Mouse (Mus musculus) spleen, adult 2 months (tissue): Measurements from ENCODE around the gene Hspa4. TPM values are rescaled to one million over a fixed set of nuclear protein-coding genes. Genes with fewer than 3 reads are reported as not detected.

Source experiments
- DNase-seq, 2 experiments: peaks; one replicate each; pipeline versions ENCODE4 v3.0.0 to v3.0.0-alpha.2; 2012 to 2021; ENCODE audit warnings: low spot score in 2 of 2, low read depth in 1 of 2
- H3K27ac ChIP-seq: fragments of 200-500 bp; 2 replicates; pipeline ENCODE4 v1.5.1; 2012; ENCODE audit warnings: low read length, inconsistent platforms; ENCODE audit not compliant: insufficient read depth
- H3K27me3 ChIP-seq: fragments of 200-500 bp; 2 replicates; pipeline ENCODE4 v1.6.1; 2012; ENCODE audit warnings: mild to moderate bottlenecking, moderate library complexity, low read length, inconsistent platforms; ENCODE audit not compliant: control insufficient read depth, insufficient read depth
- H3K36me3 ChIP-seq: fragments of 200-500 bp; 2 replicates; pipeline ENCODE4 v1.6.1; 2012; ENCODE audit warnings: mild to moderate bottlenecking, low read length, inconsistent platforms; ENCODE audit not compliant: control insufficient read depth, insufficient read depth
- H3K4me1 ChIP-seq: fragments of 200-500 bp; 2 replicates; pipeline ENCODE4 v1.6.1; 2011; ENCODE audit warnings: inconsistent platforms; ENCODE audit not compliant: control insufficient read depth, insufficient read depth, insufficient read length
- H3K4me3 ChIP-seq: fragments of 200-500 bp; 2 replicates; pipeline ENCODE4 v1.5.1; 2011; ENCODE audit warnings: mild to moderate bottlenecking, inconsistent platforms; ENCODE audit not compliant: insufficient read depth, insufficient read length; ENCODE audit errors: extremely low read depth
- CTCF ChIP-seq: fragments of 200-500 bp; IDR thresholded peaks from 2 replicates; pipeline ENCODE4 v1.5.1; 2011; ENCODE audit warnings: mild to moderate bottlenecking, inconsistent platforms; ENCODE audit not compliant: insufficient read depth, insufficient read length, insufficient replicate concordance; ENCODE audit errors: extremely low read depth
- POLR2A ChIP-seq: fragments of 200-500 bp; IDR thresholded peaks from 2 replicates; pipeline ENCODE4 v1.6.1; 2011; ENCODE audit warnings: low read depth, low read length, inconsistent platforms
- WGBS: fragments of 180-500 bp; shearing (Covaris S2); methylation state at CpG from one replicate; pipeline ENCODE4 v1.1.7; 2018; 5-methylcytosine and 5-hydroxymethylcytosine counted together
- polyA plus RNA-seq: library from polyadenylated mRNA; depleted of rRNA; stranded (reverse); fragments of >200 nt; gene quantifications from 2 replicates; pipeline ENCODE4 v1.2.3, GENCODE M21; 2012

Gene Hspa4
- polyA plus RNA-seq, 1 experiment = 12.7 TPM

GRCm38 (mm10) chr11:53252186-53253119 is 47.8 kb downstream of the Hspa4 start:
- Histone ChIP-seq H3K36me3 (no peaks in the 10 kb centered on the region), H3K4me1 (no peaks in the 10 kb centered on the region), H3K4me3 (no peak overlapping the region), H3K27ac (no peak overlapping the region), H3K27me3 (no peaks in the 10 kb centered on the region)
- WGBS = 90% methylated on average over 12 of the region's 12 CpGs
- TF ChIP-seq CTCF (no peak), POLR2A (no peak)
- DNase-seq = no peak

GRCm38 (mm10) chr11:53250796-53251195 is 49.5 kb downstream of the Hspa4 start:
- no peaks in the 10 kb centered on the region for H3K4me1 ChIP-seq
- no peaks in the 10 kb centered on the region for H3K27me3 ChIP-seq
- no peak for DNase-seq
- 93% methylated on average over 14 of the region's 14 CpGs for WGBS
- H3K27ac ChIP-seq = no peak overlapping the region
- H3K4me3 ChIP-seq = no peak overlapping the region
- H3K36me3 ChIP-seq = no peaks in the 10 kb centered on the region
- TF ChIP-seq CTCF = no peak
- TF ChIP-seq POLR2A = no peak

GRCm38 (mm10) chr11:53249686-53250085 is 50.6 kb downstream of the Hspa4 start:
- DNase-seq = no peak
- Histone ChIP-seq H3K4me3 (no peak overlapping the region), H3K36me3 (no peaks in the 10 kb centered on the region), H3K27ac (no peak overlapping the region), H3K4me1 (no peaks in the 10 kb centered on the region), H3K27me3 (no peaks in the 10 kb centered on the region)
- no peak for TF ChIP-seq POLR2A
- no peak for TF ChIP-seq CTCF
- 93% methylated on average over 5 of the region's 5 CpGs for WGBS

- DNase-seq = no peak
- H3K4me1 ChIP-seq = no peaks in the 10 kb centered on the region
- H3K36me3 ChIP-seq = no peaks in the 10 kb centered on the region
- 39% methylated on average over 2 of the region's 2 CpGs for WGBS
- no peak overlapping the region for H3K27ac ChIP-seq
- no peak overlapping the region for H3K4me3 ChIP-seq
- no peaks in the 10 kb centered on the region for H3K27me3 ChIP-seq
- TF ChIP-seq POLR2A (no peak), CTCF (no peak)
Observed at GRCm38 (mm10) chr11:53245561-53245960, 54.7 kb downstream of the Hspa4 start.

- Histone ChIP-seq H3K27me3 (no peaks in the 10 kb centered on the region), H3K4me1 (no peaks in the 10 kb centered on the region), H3K4me3 (no peak overlapping the region), H3K27ac (no peak overlapping the region), H3K36me3 (no peaks in the 10 kb centered on the region)
- DNase-seq = no peak
- TF ChIP-seq POLR2A (no peak), CTCF (peak; percentile 47; the same call in 1 of the 2 replicates)
- WGBS = 72% methylated on average over 11 of the region's 11 CpGs
Observed at GRCm38 (mm10) chr11:53243199-53243598, 57.1 kb downstream of the Hspa4 start.

GRCm38 (mm10) chr11:53233590-53233989 is 66.7 kb downstream of the Hspa4 start:
- Histone ChIP-seq H3K27ac (no peak overlapping the region), H3K4me3 (no peak overlapping the region), H3K27me3 (no peaks in the 10 kb centered on the region), H3K36me3 (no peaks in the 10 kb centered on the region), H3K4me1 (no peaks in the 10 kb centered on the region)
- no peak for TF ChIP-seq CTCF
- TF ChIP-seq POLR2A = no peak
- 61% methylated on average over 9 of the region's 9 CpGs for WGBS
- no peak for DNase-seq

- no peak for TF ChIP-seq CTCF
- TF ChIP-seq POLR2A = no peak
- H3K4me1 ChIP-seq = no peaks in the 10 kb centered on the region
- 72% methylated on average over 5 of the region's 5 CpGs for WGBS
- no peak overlapping the region for H3K4me3 ChIP-seq
- no peaks in the 10 kb centered on the region for H3K27me3 ChIP-seq
- no peaks in the 10 kb centered on the region for H3K36me3 ChIP-seq
- no peak overlapping the region for H3K27ac ChIP-seq
- DNase-seq = no peak
Observed at GRCm38 (mm10) chr11:53231836-53232235, 68.4 kb downstream of the Hspa4 start.
